Mouse (Mus musculus) midbrain, postnatal 0 days (tissue): ENCODE results near the gene Pola1. TPM values are rescaled to one million over a fixed set of nuclear protein-coding genes. Genes with fewer than 3 reads are reported as not detected.
"Not testable (repeated sequence)": the region's sequence is repeated elsewhere in the genome, so short reads cannot be mapped to it uniquely, and the experiment has no call there.

ENCODE experiments used
- ATAC-seq: fragments of 200-750 bp; cut with Nextera tagmentation; 2 replicates; pipeline ENCODE4 v1.8.0; 2017; ENCODE audit warnings: moderate number of reproducible peaks, mild to moderate bottlenecking, moderate TSS enrichment, moderate library complexity; ENCODE audit not compliant: low FRiP score
- DNase-seq: peaks from one replicate; pipeline ENCODE4 v3.0.0-alpha.2; 2015; ENCODE audit warnings: low spot score
- H3K27ac ChIP-seq: fragments of 300-500 bp; sonication (generic); 2 replicates; pipeline ENCODE4 v1.5.1; 2014; ENCODE audit warnings: low read depth, mild to moderate bottlenecking, low read length, mixed read lengths
- H3K27me3 ChIP-seq: fragments of 300-500 bp; sonication (generic); 2 replicates; pipeline ENCODE4 v1.6.1; 2014; ENCODE audit warnings: low read length, control low read depth, mixed read lengths; ENCODE audit not compliant: insufficient read depth
- H3K36me3 ChIP-seq: fragments of 300-500 bp; sonication (generic); 2 replicates; pipeline ENCODE4 v1.6.1; 2014; ENCODE audit warnings: low read length, control low read depth, mixed read lengths; ENCODE audit not compliant: insufficient read depth
- H3K4me1 ChIP-seq: fragments of 300-500 bp; sonication (generic); 2 replicates; pipeline ENCODE4 v1.6.1; 2014; ENCODE audit warnings: mild to moderate bottlenecking, control low read depth, antibody characterized with exemption, low read length, mixed read lengths; ENCODE audit not compliant: insufficient read depth
- H3K4me2 ChIP-seq: fragments of 300-500 bp; sonication (generic); 2 replicates; pipeline ENCODE4 v1.6.1; 2014; ENCODE audit warnings: low read depth, mild to moderate bottlenecking, low read length, mixed read lengths; ENCODE audit not compliant: poor library complexity, severe bottlenecking
- H3K4me3 ChIP-seq: fragments of 300-500 bp; sonication (generic); 2 replicates; pipeline ENCODE4 v1.5.1; 2014; ENCODE audit warnings: low read depth, mild to moderate bottlenecking, low read length, moderate library complexity
- H3K9ac ChIP-seq: fragments of 300-500 bp; sonication (generic); replicated peaks from 2 replicates; pipeline ENCODE4 v1.6.1; 2014; ENCODE audit warnings: mild to moderate bottlenecking, low read length, moderate library complexity, mixed read lengths; ENCODE audit not compliant: poor library complexity, severe bottlenecking
- H3K9me3 ChIP-seq: fragments of 300-500 bp; sonication (generic); 2 replicates; pipeline ENCODE4 v1.6.1; 2016; ENCODE audit warnings: low read length, control low read depth
- CTCF ChIP-seq: IDR thresholded peaks from 2 replicates; pipeline ENCODE4 v1.5.1; 2016; ENCODE audit warnings: antibody characterized with exemption, mild to moderate bottlenecking
- WGBS: fragments of 180-500 bp; shearing (Covaris S2); extraction: QIAGEN DNeasy Blood & Tissue Kit; methylation state at CpG from one replicate; pipeline ENCODE4 v1.1.7; 2014; 5-methylcytosine and 5-hydroxymethylcytosine counted together
- polyA plus RNA-seq: library from polyadenylated mRNA; unstranded; fragments of >200 nt; fragmentation: Nextera tagmentation; extraction: Ambion mirVana; gene quantifications from 2 replicates; pipeline ENCODE4 v1.2.1, GENCODE M21; 2015
- total RNA-seq: library from RNA; depleted of rRNA; stranded (reverse); fragments of >200 nt; gene quantifications from 2 replicates; pipeline ENCODE4 v1.2.3, GENCODE M21; 2014

Gene Pola1
- total and polyA plus RNA-seq, 2 experiments from 2014 or later, result 1.7 to 5.1 TPM

DNA sequence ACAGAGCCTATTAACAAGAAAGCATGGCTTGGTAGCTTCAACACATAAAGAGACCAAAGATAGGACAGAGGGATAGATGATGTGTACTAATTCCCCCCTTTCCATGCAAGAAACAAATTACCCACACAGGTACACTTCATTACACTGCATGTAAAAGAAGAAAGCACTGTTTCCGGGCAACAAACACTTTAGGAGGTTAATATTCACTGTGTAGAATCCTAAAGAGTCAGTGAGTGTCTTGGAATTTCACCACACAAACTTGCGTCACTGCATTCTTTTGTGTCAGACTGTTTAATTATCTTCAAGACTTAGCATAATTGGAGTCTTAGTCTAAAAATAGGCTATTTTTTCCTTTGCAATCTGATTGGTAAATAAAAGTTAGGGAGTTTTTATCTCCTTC lies 92.2 kb downstream of the Pola1 start:
- no peaks in the 10 kb centered on the region for H3K36me3 ChIP-seq
- 84% methylated on average over 2 of the region's 2 CpGs for WGBS
- no peak for ATAC-seq
- DNase-seq, result no peak
- H3K27me3 ChIP-seq, result no peaks in the 10 kb centered on the region
- H3K9ac ChIP-seq, result no peak overlapping the region
- no peak for TF ChIP-seq CTCF
- H3K9me3 ChIP-seq, result no peaks in the 10 kb centered on the region
- H3K4me3 ChIP-seq, result no peak overlapping the region
- no peak overlapping the region for H3K27ac ChIP-seq
- H3K4me2 ChIP-seq, result no peak overlapping the region
- no peaks in the 10 kb centered on the region for H3K4me1 ChIP-seq

DNA sequence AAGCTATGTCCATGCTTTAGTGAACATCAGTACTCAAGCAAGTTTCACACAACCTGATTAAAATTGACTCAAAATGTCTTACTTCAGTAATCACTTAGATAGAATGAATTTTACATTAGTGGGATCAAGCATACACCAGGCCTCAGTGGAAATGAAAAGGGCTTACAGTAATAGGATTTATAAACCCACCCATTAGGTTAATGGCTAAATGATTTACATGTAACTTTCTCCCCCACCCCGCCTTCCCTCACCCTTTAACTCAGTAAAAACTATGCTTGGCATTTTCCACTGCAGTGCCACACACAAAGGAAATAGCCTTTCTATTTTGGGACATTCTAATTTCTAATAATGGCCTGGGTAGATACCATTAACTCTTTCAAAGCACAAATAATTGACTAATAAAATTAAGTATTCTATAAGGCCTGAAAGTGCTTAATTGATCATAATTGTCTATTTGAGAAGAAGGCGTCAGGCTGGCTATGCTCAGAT lies 129.0 kb downstream of the Pola1 start:
- no peak for DNase-seq
- no peaks in the 10 kb centered on the region for H3K27me3 ChIP-seq

DNA sequence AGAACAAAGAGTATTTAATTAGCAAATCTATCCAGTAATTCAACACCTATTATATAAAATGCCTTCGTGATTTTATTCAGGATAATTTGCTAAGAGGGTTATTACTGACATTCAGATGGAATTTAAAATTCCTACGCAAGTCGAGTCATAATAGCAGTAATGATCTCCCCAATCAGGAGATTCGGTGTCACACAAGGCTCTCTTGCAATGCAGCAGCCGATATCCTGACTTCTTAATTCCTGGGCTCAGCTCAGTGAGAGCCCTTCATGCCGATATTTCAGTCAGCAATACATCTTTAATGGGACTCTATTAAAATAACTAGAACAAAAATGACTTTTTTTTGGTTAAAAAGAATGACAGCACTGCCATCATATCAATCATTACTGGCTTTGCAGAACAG lies 134.4 kb downstream of the Pola1 start:
- Histone ChIP-seq H3K27me3 (no peaks in the 10 kb centered on the region), H3K36me3 (no peaks in the 10 kb centered on the region), H3K4me1 (no peaks in the 10 kb centered on the region), H3K4me3 (no peak overlapping the region), H3K4me2 (no peak overlapping the region), H3K9me3 (no peaks in the 10 kb centered on the region), H3K9ac (no peak overlapping the region), H3K27ac (no peak overlapping the region)
- no peak for TF ChIP-seq CTCF
- DNase-seq (no peak), ATAC-seq (no peak)
- 70% methylated on average over 6 of the region's 6 CpGs for WGBS

More for the DNA sequence above, 129.0 kb downstream of the Pola1 start:
- H3K4me3 ChIP-seq, result no peak overlapping the region
- 74% methylated on average over 2 of the region's 2 CpGs for WGBS
- H3K4me1 ChIP-seq, result no peaks in the 10 kb centered on the region
- H3K4me2 ChIP-seq, result no peak overlapping the region
- no peak for TF ChIP-seq CTCF
- H3K9me3 ChIP-seq, result no peaks in the 10 kb centered on the region
- H3K27ac ChIP-seq, result no peak overlapping the region
- no peaks in the 10 kb centered on the region for H3K36me3 ChIP-seq
- ATAC-seq, result no peak
- no peak overlapping the region for H3K9ac ChIP-seq

DNA sequence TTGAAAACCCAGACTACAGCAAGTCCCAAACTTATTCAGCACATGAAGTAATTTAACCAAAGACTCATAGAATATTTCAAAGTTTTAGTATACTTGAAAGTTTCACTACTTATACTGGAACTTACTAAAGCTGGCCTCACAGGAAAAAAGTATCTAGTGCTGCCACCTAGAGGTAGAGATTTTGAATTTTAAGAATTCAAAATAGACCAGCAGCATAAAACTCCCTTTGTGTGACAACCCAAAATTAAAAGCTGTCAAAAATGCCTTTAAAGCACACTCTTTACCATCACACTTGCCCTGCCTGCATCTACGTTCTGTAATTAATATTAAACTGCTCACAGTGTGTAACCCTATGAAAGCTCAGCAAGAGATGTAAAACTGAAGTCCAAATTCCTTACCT lies 166.2 kb downstream of the Pola1 start:
- DNase-seq, result peak; percentile 17
- Histone ChIP-seq H3K9ac (no peak overlapping the region), H3K4me1 (no peaks in the 10 kb centered on the region), H3K36me3 (no peaks in the 10 kb centered on the region), H3K4me3 (no peak overlapping the region), H3K27ac (no peak overlapping the region), H3K9me3 (no peaks in the 10 kb centered on the region), H3K27me3 (no peaks in the 10 kb centered on the region), H3K4me2 (no peak overlapping the region)
- peak; percentile 58 for TF ChIP-seq CTCF
- WGBS, result 49% methylated on average over 1 of the region's 1 CpGs
- no peak for ATAC-seq

DNA sequence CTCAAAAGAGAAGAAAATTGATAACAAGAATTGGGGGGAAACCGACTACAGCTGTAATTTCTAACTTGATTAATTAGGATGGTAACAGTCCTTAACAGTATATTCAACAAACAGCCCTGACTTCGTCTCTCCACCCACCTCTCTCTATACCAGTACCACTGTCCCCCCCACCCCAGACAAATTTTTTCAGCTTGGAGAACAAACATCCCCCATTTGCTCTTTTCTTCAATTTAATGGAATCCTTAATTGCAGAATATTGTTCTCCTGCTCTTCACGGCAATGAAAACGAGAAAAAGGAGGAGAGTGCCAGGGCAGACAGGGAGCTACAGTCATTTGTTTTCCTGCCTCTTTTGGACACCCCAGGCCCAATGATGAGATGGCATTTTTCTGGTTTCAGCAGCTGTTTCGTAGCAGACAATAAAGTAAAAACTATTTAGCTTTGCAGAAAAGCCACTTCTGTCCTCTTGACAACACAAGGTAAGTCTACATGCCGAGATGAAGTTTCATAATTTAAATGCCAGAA lies 202.2 kb downstream of the Pola1 start:
- H3K36me3 ChIP-seq, result no peaks in the 10 kb centered on the region
- WGBS, result 57% methylated on average over 6 of the region's 6 CpGs
- TF ChIP-seq CTCF, result no peak
- no peak overlapping the region for H3K9ac ChIP-seq
- no peaks in the 10 kb centered on the region for H3K27me3 ChIP-seq
- H3K4me2 ChIP-seq, result no peak overlapping the region
- H3K4me3 ChIP-seq, result no peak overlapping the region
- no peaks in the 10 kb centered on the region for H3K4me1 ChIP-seq
- DNase-seq (no peak), ATAC-seq (no peak)
- H3K9me3 ChIP-seq, result no peaks in the 10 kb centered on the region
- no peak overlapping the region for H3K27ac ChIP-seq

- no peak overlapping the region for H3K27ac ChIP-seq
- no peak for TF ChIP-seq CTCF
- H3K9ac ChIP-seq, result no peak overlapping the region
- no peaks in the 10 kb centered on the region for H3K4me1 ChIP-seq
- no peak overlapping the region for H3K4me3 ChIP-seq
- 40% methylated on average over 9 of the region's 9 CpGs for WGBS
- no peaks in the 10 kb centered on the region for H3K27me3 ChIP-seq
- ATAC-seq (no peak), DNase-seq (no peak)
- H3K9me3 ChIP-seq, result no peaks in the 10 kb centered on the region
- no peak overlapping the region for H3K4me2 ChIP-seq
- no peaks in the 10 kb centered on the region for H3K36me3 ChIP-seq
Measured at GRCm38 (mm10) chrX:93428956-93429737, 202.8 kb downstream of the Pola1 start.

DNA sequence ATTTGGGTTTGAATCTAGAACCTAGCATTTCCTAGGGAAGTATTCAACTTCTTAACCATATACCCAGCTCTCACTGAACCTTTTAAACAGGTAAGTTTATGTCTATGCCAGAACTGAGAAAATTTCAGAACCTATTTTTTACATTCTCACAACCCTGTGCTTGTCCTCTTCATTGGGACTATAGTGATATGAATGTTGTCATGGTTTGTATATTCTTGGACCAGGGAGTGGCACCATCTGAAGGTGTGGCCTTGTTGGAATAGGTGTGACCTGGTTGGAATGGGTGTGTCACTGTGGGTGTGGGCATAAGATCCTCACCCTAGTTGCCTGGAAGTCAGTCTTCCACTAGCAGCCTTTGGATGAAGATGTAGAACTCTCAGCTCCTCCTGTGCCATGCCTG lies 231.1 kb downstream of the Pola1 start:
- DNase-seq, H3K9ac ChIP-seq, H3K4me1 ChIP-seq, H3K27me3 ChIP-seq, H3K36me3 ChIP-seq, H3K27ac ChIP-seq, H3K4me2 ChIP-seq, ATAC-seq, H3K4me3 ChIP-seq, H3K9me3 ChIP-seq: not testable (repeated sequence)
